Mouse (Mus musculus): ENCODE measurements around the gene Cbr1. TPM values are rescaled to one million over a fixed set of nuclear protein-coding genes. Genes with fewer than 3 reads are reported as not detected.
A peak's percentile ranks its signal among the peaks of the same experiment; 100 is the strongest.

Gene Cbr1
- 10 to 100 TPM; 47.7 to 49.9 TPM for polyA plus RNA-seq (2017; shearing (Covaris generic))

DNA sequence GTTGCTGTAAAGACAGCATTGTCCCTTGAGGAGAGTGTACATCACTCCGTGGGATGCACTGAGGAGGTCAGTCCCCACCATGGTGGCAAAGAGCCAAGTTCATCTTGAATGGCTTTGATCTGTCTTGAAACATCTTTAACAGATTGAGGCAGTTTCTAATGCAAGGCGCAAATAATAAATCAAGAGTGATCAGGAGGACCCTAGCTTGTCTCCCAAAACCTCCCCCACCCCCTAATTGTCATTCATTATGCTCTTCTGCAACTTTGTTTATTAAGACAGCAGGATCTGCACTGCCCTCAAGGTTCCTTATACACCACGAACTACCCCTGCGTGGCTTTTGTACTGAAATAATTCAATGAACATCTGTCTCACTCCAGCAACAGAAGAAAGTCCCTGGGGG is at the start of gene Cbr1:
Cbr1 (plus strand) TSS at position 301 of the 400 bp plus-strand sequence.
- ATAC-seq: no peak

DNA sequence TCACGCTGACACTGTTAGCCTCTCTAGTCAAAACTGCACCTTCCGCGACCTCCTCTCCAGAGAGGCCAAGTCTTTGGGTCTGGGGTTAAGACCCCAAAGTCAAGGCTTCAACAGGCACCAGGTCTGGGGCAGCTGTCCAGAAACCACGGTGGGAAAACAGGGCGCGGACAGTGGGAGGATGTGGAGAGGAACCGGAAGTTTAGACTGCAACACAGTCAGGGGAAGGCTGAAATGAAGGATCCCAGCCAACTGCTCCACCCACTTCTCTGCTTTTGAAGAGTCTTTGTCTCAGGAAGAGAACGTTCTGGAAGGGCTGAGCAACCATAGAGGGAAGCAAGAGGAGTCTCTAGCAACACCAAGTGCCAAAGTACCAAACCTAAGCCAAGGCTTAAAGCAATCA is 48.0 kb upstream of the Cbr1 start:
- ATAC-seq: no peak

DNA sequence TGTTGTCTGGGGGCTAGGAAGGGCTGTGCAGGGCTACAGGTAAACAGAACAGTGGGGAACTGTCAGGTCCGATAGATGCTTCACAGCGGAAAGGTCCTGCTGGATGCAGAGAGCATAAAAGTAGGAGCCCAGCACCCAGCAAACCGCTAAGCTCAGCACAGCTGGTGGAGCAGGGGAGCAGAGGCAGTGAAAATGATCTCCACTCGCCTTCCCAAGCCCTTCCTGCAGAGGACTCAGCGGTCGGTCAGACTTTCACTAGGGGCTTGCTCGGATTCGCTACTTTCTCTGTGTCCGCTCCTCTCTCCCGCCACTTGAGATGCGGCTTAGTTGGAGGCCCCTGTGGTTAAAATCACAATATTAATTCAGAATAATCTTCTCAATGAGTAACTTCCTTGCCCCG is 47.2 kb upstream of the Cbr1 start:
- no peak for ATAC-seq

DNA sequence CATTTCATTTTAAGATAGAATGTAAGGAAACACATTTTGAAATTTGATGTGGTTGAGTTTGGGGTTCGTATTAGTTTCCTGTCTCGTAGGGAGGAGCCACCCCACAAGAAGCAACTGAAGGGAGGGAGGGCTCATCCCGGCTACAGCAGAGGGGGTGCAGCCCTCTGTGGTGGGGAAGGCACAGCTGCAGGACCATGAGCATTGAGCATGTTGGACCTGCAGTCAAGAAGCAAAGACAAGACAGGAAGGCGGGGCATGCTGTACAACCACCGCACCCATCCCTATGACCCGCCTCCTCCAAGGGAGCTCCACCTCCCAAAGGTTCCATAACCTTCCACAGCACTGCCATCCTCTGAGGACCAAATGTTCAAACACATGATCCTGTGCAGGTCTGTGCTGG is 33.3 kb upstream of the Cbr1 start:
- peak; percentile 44 for ATAC-seq

DNA sequence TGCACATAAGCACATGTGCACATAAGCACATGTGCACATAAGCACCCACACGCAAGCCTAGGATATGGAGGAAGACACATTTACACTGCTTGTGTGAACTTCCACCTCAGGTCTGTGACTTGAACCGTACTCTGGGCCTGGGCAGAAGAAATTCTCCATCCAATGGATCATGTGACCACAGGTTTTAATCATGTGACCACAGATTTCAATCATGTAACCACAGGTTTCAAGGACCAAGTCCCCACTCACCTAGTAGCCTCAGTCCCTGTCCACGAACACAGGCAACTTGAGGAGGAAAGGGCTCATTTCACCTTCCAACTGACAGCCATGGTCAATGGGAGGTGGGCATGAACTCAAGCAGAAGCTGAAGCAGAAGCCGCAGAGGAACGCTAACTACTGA is 32.2 kb upstream of the Cbr1 start:
- no peak for ATAC-seq

DNA sequence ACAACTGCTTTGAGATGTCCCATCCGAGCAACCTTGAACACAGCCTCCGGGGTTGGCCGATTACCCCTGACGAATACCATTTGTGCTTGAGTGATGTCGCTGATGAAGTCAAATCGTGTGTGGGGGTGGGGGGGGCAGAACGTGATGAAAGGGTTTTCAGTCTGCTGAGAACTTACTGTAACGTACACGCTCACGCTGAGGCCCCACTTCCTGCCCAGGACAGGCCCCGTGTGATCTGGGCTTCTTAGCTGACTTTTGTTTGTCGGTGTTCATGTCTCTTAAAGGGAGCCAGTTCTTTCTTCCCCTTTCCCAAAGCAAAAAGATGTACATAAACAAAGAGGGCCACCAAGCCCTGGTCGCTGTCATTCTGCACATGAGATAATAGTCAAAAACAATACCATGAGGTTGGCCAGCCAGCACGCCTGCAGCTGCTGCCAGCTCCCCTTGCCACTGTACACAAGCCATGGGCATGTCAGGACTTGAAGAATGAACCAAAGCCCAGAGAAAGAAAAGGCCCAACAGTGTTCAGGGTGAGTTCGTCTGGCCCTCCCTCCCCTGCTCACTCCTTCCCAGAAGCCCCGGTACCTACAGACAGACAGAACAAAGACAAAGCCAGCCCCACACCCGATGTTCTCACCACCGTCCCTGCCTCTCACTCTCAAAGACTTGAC is 31.0 kb upstream of the Cbr1 start:
- peak; percentile 88 for ATAC-seq

DNA sequence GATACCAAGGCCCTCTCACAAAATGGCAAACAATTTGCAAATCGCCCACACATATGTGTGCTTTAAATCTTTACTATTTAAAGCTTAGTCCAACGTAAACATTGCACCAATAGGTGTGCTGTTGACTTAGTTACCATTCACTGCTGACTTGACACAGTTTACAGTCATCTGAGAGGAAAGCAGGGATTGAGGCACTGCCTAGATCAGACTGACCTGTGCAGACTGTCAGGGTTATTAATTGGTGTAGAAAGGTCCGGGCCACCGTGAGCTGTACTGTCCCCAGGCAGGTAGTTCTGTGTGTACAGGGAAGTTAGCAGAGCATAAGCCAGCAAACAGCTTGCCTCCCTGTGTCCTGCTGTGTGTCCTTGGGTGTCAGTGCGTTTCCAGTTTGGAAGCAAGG is 30.1 kb upstream of the Cbr1 start:
- no peak for ATAC-seq

DNA sequence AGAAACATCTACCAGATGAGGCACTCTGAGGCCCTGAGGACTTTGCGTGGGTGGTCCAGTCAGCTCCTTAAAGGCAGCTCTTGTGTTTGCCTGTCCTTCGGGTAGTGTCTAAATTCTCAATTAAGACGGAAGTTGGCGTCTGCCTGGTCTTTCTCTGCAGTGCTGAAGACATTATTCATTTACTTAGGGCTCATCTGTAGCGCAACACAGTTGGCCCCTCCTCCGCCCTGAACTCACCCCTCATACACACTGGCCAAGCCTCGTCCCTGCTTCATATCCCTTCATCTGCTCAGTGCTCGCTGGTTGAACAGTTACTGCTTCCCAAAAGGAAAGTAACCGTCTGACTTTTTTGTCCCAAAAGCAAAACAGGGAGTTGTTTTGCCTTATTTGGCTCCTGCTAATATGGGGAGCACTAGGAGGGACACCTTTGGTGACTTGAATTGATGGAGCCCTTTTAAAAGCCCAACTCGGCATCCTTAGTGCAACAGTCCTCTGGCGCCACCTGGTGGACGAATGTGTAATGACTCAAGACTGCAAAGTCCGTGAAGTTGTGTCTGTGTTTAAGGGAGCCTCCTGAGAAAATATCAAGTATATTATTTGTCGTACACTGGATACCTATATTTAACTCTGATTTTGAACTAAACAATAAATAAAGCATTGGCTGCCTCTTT is 29.1 kb upstream of the Cbr1 start:
- peak; percentile 33 for ATAC-seq

DNA sequence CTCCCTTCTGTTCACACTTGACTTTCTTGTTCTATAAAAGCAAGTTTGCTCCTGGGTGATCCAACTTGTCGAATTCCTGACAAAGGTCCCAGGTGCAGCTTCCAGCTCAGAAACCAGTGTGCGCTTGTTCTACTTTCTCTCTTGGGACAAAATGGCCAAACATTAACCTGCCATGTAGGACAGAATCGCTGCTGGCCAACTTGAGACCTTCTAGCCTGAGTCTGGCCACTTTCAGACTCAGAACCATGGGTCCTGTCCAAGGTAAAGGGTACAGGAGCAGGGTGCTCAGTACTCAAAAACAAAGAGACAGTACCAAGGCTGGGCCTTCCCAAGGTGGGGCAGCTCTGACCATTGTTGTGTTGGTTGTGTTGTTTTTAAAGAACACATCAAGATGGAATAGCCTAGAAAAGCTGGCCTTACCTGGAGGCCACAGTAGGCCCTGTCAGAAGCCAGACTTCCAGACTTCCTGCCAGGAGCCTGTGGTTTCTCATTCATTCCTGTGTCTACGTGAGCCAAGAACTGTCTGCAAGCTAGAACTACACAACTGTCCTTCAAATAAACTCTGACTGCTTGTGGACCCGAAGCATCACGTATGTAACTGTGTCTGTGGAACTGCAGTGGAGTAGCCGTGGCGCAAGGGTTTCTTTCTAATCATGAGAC is 27.2 kb upstream of the Cbr1 start:
- ATAC-seq: no peak

DNA sequence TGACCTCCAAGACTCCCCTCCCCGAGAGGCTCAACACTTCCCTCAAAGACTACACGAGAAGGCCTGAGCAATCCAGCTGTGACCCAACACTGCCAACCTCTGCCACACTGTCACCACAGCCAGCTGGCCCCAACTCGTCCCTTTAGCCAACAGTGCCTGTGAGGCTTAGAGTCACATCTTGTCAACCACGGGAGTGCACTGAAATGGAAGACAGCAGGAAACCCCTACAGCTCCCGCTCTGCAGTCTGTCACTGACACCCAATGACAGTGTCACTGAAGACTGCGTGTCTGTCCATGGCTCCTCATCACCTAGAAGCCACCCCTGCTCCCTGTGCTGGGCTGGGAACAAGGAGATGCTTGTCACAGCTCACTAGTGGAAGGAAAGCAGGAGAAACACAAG is 24.5 kb upstream of the Cbr1 start:
- no peak for ATAC-seq

DNA sequence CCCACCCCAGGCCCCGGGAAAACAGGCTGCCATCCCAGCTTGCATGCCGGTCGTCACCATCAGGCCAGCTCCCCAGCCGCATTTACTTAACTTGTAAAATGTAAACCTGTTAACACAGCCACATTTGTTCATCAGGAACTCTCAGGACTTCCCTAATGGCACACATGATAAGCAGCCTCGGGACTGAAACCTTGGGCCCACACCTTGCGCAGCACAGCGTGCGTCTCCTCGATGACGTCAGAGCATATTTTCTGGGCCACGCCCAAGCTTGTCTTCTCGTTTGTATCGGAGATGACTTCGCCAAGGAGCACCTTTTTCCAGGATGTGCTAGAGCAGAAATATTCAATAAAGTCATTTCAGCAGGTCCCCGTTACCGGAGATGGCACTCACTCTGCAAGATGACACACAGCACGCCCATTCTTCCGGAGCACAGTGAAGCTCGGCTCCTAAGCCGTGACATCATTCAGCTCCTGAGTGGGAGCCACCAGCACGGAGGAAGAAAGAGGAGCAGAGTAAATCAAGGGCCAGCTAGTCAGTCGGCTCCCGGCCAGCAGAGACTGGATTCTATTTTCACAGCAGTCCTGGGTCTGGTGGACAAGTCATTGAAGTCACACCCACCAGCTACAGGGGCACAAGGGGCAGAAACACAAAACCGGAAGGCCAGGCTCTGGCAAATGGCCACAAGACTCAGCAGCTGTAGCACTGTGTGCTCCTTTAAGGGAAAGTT is 20.5 kb upstream of the Cbr1 start:
- peak; percentile 28 for ATAC-seq

DNA sequence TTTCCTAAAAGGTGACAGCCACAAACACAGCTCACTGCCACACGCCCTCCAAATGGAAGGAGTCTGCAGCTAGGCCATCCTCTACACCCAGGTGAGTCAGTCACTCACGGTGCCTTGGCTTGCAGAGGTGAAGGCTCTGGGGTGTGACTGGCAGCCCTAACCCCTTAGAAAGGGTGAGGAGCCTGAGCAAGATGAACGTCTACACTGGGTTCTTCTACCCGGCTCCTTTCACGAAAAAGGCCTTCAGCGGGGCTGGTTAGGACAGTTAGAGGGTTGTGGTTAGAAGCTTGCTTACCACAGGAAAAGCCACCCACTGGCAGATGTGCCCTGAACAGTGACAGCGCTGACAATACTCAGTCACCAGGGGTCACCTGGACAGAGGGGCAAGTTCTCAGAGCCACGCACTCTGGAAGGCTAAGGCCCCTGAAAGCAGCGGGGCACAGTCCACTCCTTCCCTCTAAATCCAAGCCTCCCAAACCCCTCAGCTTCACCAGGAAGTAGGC is 19.9 kb upstream of the Cbr1 start:
- peak; percentile 67 for ATAC-seq

DNA sequence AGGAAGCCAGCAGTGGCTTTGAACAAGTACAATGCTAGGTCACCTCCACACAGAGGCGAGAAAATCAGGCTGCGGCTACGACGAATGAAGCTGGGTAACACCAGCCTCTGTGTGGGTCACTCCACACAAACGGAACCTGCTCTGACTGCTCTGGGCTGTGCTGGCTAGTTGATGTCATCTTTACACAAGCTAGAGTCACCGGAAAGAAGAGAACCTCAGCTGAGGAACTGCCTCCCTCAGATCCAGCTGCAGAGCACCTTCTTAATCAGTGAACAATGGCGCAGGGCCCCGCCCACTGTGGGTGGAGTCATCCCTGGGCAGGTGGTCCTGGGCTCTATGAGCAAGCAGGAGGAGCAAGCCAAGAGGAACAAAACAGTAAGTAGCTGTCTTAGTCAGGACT is 19.3 kb upstream of the Cbr1 start:
- ATAC-seq: peak; percentile 71

DNA sequence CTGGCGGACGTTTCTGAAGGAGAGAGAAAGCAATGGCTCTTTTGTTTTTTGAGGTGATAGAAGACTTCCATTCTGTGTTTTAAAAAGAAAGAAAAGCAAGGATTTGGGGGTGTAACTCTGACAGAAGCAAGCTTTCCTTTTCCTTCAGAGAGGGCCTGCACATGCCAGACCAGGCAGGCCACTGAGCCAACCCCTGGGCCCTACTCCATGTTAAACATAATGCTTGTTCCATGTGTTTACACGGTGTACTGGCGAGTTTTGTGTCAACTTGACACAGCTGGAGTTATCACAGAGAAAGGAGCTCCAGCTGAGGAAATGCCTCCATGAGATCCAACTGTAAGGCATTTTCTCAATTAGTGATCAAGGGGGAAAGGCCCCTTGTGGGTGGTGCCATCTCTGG is 17.4 kb upstream of the Cbr1 start:
- ATAC-seq: no peak

DNA sequence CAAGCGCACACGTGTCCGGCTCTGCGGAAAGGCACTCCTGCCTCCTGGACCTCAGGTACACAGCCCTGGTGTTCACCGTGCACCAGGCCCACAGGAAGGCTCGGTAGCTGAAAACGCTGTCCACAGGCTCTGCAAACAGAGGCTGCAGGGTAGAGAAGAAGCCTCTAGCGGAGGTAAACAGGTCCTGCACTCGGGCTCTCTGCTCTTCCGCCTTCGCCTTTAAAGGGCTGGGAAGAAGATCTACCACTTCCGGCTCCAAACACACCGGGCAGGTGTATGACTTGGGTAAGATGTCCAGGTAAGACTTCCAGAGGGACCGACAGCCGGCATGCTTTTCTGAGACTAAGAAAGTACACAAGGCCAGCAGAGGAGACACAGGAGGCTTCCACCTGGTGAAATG is 14.7 kb upstream of the Cbr1 start:
- no peak for ATAC-seq

DNA sequence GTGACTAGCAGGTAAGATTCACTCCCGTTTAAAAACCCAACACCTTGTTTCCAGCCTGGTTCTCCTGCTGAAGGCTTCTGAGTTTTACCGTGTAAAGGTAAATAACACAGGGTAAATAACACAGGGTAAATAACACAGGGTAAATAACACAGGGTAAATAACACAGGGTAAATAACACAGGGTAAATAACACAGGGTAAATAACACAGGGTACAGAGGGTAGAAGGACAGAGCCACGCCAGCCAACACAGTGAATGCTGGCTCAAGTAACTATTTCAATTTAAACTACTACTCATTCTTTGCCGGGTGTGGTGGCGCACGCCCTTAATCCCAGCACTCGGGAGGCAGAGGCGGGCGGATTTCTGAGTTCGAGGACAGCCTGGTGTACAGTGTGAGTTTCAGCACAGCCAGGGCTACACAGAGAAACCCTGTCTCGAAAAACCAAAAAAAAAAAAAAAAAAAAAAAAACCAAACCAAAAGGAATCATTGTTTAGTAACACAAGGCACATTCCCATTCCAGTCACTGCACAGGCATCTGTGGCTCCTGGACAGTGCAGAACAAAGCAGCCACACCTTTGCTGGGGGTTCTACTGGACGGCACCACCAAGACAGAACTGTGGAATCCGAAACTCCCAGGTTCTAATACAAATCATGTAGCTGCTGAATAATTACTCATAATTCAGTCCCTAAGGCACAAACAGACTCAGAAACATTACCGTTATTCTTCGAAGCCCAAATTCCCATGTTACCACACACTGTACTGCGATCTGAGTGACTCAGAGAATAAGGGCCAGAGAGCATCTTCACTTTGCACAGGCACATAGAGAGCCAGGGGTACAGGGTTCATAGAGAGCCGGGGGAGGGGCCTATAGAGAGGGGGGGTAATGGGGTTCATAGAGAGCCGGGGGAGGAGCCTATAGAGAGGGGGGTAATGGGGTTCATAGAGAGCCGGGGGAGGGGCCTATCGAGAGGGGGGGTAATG is 13.9 kb upstream of the Cbr1 start:
- no peak for ATAC-seq

DNA sequence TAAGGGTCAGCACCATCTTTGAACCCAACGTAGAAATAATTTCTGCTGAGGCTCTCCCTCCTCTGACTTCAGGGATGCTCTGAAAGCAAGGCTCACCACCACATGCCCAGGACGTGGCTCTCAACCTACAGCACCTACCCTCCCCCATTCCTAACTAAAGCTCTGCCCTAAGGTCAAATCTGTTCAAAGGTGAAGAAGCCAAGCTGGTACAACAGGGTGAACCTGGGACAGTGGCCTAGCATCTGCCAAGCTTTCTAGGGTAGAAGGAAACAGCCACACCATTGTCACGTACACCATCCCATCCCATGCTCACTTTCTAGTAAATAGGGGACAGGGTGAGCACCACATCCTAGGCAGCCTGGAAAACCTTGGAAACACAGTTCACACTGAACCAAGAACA is 12.9 kb upstream of the Cbr1 start:
- ATAC-seq: no peak

DNA sequence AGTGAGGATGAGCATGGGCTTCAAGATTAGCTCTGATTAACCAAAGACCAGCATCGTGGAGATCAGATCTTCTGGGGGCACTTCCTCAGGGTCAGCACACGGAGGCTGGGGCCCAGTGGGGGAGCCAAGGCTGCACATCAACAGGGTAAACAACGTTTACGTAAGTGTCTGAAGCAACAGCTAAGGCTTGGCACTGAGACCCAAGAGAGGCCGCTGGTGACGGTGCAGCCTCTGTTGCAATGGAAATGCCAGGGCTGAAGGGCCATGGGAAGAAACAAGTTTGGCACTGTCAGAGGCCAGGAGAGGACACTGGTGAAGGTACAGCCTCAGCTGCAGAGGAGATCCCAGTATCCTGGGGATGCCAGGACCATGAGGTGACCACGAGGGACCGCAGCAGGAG is 12.2 kb upstream of the Cbr1 start:
- no peak for ATAC-seq

DNA sequence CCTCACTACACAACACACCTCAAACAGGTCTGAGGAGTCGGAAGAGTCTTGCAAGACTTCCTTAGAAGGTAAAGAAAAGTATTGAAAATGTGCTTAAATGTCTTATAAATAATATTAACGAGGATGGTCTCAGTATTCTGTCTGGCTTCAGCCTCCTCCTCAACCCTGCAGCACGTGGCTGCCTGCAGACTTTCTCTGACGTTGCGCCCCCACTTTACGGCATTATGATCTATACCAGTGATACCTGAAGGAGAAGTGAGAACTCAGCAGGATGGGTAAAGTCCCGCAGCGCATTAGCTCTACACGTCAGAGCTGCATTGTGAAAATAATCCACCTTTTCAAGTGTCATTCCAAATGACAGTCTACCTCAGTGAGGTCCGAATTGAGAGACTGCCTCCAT is 11.2 kb upstream of the Cbr1 start:
- ATAC-seq: no peak

DNA sequence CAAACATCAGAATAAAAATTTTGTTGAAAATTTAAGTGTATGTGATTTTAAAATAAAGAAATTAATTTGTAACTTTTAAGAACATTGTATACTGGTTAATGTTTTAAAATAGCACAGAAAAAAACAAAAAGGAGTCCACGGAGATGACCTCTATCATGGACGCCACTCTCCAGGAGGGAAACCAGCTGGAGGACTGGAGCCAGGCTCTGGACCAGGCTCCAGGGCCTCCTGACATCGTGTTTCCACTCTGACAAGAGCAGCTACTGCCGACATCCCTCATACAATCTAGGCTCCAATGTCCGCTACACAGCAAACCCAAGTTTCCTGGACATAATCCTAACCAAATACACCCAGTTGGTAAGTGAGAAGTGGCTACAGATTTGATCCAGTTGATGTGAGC is 9.9 kb upstream of the Cbr1 start:
- no peak for ATAC-seq

DNA sequence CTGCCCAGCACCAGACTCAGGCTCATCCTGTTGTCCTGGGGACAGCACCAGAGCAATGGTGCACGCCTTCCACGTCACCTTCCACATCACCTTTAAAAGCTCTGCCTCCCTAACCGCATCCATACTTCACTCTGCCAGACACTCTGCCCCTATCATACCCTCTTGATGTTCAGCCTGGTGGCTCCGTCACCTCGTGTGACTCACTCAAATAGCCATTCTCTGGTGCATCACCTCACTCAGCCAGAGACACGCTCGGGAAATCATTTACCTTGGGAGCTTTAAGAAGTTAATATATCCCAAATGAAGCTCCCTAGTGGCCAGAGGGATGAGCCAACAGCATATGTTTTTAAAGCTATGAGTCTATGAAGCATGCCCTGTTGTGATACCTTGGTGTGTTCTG is 8.8 kb upstream of the Cbr1 start:
- no peak for ATAC-seq

DNA sequence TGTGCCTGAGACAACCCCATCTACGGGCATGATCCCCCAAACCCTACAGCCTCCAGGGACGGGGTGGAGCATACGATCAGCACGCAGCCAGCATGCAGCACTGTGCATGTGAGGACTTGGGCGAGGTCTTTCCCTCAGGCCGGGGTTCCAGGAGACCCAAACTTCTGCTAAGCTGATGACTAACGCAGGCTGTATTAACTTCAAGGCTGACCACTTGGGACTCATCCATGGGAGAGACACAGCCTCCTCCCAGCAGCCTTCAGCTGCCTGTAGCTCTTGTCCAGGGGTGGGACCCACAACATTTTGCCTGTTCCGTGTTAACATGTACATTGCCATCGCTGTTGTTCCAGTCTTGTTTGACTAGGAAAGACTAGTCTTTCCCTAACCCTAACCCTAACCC is 8.1 kb upstream of the Cbr1 start:
- no peak for ATAC-seq
